Mouse (Mus musculus): ENCODE data around the gene Pcdh19. TPM values are rescaled to one million over a fixed set of nuclear protein-coding genes. Genes with fewer than 3 reads are reported as not detected.

Pcdh19 gene
- polyA plus RNA-seq, 1 experiment = 0.51 TPM

DNA sequence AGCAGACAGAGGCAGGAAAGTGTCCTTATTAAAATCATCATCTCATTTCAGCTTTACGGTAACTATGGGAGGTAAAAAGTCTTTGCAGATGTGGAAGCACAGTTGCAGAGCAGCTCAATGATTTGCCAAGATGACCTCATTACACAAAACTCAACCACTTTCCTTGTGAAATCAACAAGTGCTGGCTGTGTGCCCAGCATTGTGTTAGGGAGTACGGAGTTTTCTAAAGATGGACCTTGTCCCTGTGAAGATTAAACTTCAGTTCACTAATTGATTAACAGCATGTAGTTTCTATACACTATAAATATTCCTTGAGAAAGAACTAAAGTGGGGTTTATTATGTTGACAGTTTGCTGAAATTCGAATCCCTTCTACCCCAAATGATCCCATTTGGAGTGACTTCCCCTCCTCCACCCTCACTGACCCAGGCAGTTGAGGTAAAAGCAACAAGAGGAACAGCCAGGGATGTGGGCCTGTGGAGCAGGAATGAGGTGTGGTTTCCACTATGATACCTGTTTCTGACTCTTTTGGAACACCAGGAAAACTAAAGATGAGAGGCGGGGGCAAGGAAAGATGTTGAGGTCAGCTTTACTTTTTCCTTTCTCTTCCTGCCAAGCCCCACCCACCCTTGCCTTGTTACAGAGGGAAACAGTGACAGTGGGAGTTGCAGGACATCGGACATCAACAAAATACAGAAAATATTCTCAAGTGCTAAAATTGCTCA is 4.4 kb upstream of the Pcdh19 start:
- H3K4me1 ChIP-seq (ENCODE audit: control insufficient read depth, insufficient read depth, insufficient read length, low read length) = 0 out of 2 replicates have a peak, but pooled peaks cover 2% of the 10 kb centered on the region
- H3K4me3 ChIP-seq (ENCODE audit: low read depth, low read length) = no peak overlapping the region
- TF ChIP-seq POLR2A (IDR thresholded peaks at IDR 0.05; ENCODE audit: low read depth, low read length) (no peak), CTCF (IDR thresholded peaks at IDR 0.05; ENCODE audit: extremely low read depth, insufficient read length, insufficient replicate concordance, low read depth, low read length) (no peak)
- H3K36me3 ChIP-seq (ENCODE audit: control insufficient read depth, insufficient read depth, low read length) = no peaks in the 10 kb centered on the region
- 24% methylated on average over 5 of the region's 5 CpGs for WGBS
- H3K27me3 ChIP-seq (ENCODE audit: control insufficient read depth, insufficient read depth, low read length) = 0 out of 2 replicates have a peak, but pooled peaks cover 4% of the 10 kb centered on the region
- no peak overlapping the region for H3K27ac ChIP-seq (ENCODE audit: insufficient read depth, low read depth, low read length)

GRCm38 (mm10) chrX:133692392-133692790 is 3.6 kb upstream of the Pcdh19 start:
- peaks cover 12% of the 10 kb centered on the region; the same call in 1 of the 2 replicates for H3K27me3 ChIP-seq (ENCODE audit: control insufficient read depth, insufficient read depth, low read length)
- H3K36me3 ChIP-seq (ENCODE audit: control insufficient read depth, insufficient read depth, low read length) = no peaks in the 10 kb centered on the region
- H3K27ac ChIP-seq (ENCODE audit: insufficient read depth, low read depth, low read length) = no peak overlapping the region
- H3K4me3 ChIP-seq (ENCODE audit: low read depth, low read length) = no peak overlapping the region
- 0 out of 2 replicates have a peak, but pooled peaks cover 2% of the 10 kb centered on the region for H3K4me1 ChIP-seq (ENCODE audit: control insufficient read depth, insufficient read depth, insufficient read length, low read length)
- WGBS = 18% methylated on average over 2 of the region's 2 CpGs
- no peak for TF ChIP-seq CTCF (IDR thresholded peaks at IDR 0.05; ENCODE audit: extremely low read depth, insufficient read length, insufficient replicate concordance, low read depth, low read length)
- no peak for TF ChIP-seq POLR2A (IDR thresholded peaks at IDR 0.05; ENCODE audit: low read depth, low read length)

- peaks cover 18% of the 10 kb centered on the region; the same call in 1 of the 2 replicates for H3K27me3 ChIP-seq (ENCODE audit: control insufficient read depth, insufficient read depth, low read length)
- H3K4me1 ChIP-seq (ENCODE audit: control insufficient read depth, insufficient read depth, insufficient read length, low read length) = 0 out of 2 replicates have a peak, but pooled peaks cover 2% of the 10 kb centered on the region
- WGBS = 7% methylated on average over 12 of the region's 12 CpGs
- H3K4me3 ChIP-seq (ENCODE audit: low read depth, low read length) = peak overlapping the region; percentile 8; the same call in 1 of the 2 replicates
- TF ChIP-seq POLR2A (IDR thresholded peaks at IDR 0.05; ENCODE audit: low read depth, low read length) = no peak
- peak; percentile 51; the same call in 1 of the 2 replicates for TF ChIP-seq CTCF (IDR thresholded peaks at IDR 0.05; ENCODE audit: extremely low read depth, insufficient read length, insufficient replicate concordance, low read depth, low read length)
- no peak overlapping the region for H3K27ac ChIP-seq (ENCODE audit: insufficient read depth, low read depth, low read length)
- no peaks in the 10 kb centered on the region for H3K36me3 ChIP-seq (ENCODE audit: control insufficient read depth, insufficient read depth, low read length)
These were observed 3.0 kb upstream of the Pcdh19 start for GRCm38 (mm10) chrX:133691581-133692391.

DNA sequence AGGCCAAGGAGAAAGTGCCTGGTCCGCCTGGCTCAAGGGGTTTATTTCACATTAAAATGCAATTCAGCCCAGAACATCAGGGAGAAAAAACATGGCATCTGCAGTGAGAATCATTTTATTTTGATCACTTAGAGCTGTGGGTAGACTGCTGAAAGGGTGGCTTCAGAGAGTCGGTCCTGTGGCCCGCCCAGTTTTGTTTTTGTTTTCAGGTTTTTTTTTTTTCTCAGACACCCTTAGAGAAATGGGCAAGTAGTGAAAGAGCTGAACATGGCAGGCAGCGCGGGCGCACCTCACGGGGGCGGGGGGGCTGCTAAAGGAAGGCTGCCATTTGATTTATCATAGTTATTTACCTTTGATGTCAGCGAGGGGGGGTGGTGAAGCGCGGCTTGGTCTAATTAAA is 2.0 kb upstream of the Pcdh19 start:
- no peak for TF ChIP-seq CTCF (IDR thresholded peaks at IDR 0.05; ENCODE audit: extremely low read depth, insufficient read length, insufficient replicate concordance, low read depth, low read length)
- no peak for TF ChIP-seq POLR2A (IDR thresholded peaks at IDR 0.05; ENCODE audit: low read depth, low read length)
- Histone ChIP-seq H3K4me1 (ENCODE audit: control insufficient read depth, insufficient read depth, insufficient read length, low read length) (0 out of 2 replicates have a peak, but pooled peaks cover 2% of the 10 kb centered on the region), H3K4me3 (ENCODE audit: low read depth, low read length) (peak overlapping the region; percentile 39), H3K27ac (ENCODE audit: insufficient read depth, low read depth, low read length) (no peak overlapping the region), H3K27me3 (ENCODE audit: control insufficient read depth, insufficient read depth, low read length) (peaks cover 18% of the 10 kb centered on the region; the same call in 1 of the 2 replicates), H3K36me3 (ENCODE audit: control insufficient read depth, insufficient read depth, low read length) (no peaks in the 10 kb centered on the region)
- 18% methylated on average over 11 of the region's 11 CpGs for WGBS

- Histone ChIP-seq H3K4me3 (ENCODE audit: low read depth, low read length) (peak overlapping the region; percentile 52), H3K4me1 (ENCODE audit: control insufficient read depth, insufficient read depth, insufficient read length, low read length) (0 out of 2 replicates have a peak, but pooled peaks cover 2% of the 10 kb centered on the region), H3K36me3 (ENCODE audit: control insufficient read depth, insufficient read depth, low read length) (no peaks in the 10 kb centered on the region), H3K27me3 (ENCODE audit: control insufficient read depth, insufficient read depth, low read length) (peaks cover 18% of the 10 kb centered on the region; the same call in 1 of the 2 replicates), H3K27ac (ENCODE audit: insufficient read depth, low read depth, low read length) (no peak overlapping the region)
- TF ChIP-seq CTCF (IDR thresholded peaks at IDR 0.05; ENCODE audit: extremely low read depth, insufficient read length, insufficient replicate concordance, low read depth, low read length) = no peak
- no peak for TF ChIP-seq POLR2A (IDR thresholded peaks at IDR 0.05; ENCODE audit: low read depth, low read length)
- 27% methylated on average over 35 of the region's 35 CpGs for WGBS
These were observed 926 bp upstream of the Pcdh19 start for GRCm38 (mm10) chrX:133689576-133690250.

DNA sequence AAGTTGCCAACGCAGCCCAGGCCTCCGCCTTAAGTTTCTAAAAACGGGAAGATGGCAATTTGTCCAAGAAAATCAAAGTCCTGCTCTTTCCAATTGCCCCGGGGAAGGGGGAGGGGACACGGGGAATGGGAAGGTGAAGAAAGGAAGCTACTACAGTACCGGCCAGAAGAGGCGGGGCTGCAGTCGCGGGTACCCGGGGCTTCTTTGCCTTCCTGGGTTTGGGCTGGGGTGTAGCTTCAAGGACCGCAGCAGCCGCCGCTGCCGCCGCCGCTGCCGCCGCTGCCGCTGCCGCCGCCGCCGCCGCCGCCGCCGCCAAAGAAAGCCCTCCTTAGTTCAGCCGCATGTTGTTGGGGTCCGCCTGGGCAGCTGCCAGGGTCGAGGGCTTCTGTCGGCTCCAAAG is 631 bp downstream of the Pcdh19 start:
- H3K27ac ChIP-seq (ENCODE audit: insufficient read depth, low read depth, low read length) = no peak overlapping the region
- no peaks in the 10 kb centered on the region for H3K36me3 ChIP-seq (ENCODE audit: control insufficient read depth, insufficient read depth, low read length)
- peak overlapping the region; percentile 91 for H3K4me3 ChIP-seq (ENCODE audit: low read depth, low read length)
- TF ChIP-seq POLR2A (IDR thresholded peaks at IDR 0.05; ENCODE audit: low read depth, low read length) = no peak
- no peak for TF ChIP-seq CTCF (IDR thresholded peaks at IDR 0.05; ENCODE audit: extremely low read depth, insufficient read length, insufficient replicate concordance, low read depth, low read length)
- WGBS = 19% methylated on average over 28 of the region's 31 CpGs
- no peaks in the 10 kb centered on the region for H3K4me1 ChIP-seq (ENCODE audit: control insufficient read depth, insufficient read depth, insufficient read length, low read length)
- H3K27me3 ChIP-seq (ENCODE audit: control insufficient read depth, insufficient read depth, low read length) = peaks cover 18% of the 10 kb centered on the region; the same call in 1 of the 2 replicates
